Mouse (Mus musculus) intestine, embryonic 16.5 days (tissue): ENCODE data around the gene 6030468B19Rik. TPM values are rescaled to one million over a fixed set of nuclear protein-coding genes. Genes with fewer than 3 reads are reported as not detected.

Experiments used
- ATAC-seq: fragments of 200-750 bp; cut with Nextera tagmentation; 2 replicates; pipeline ENCODE4 v1.8.0; 2017; ENCODE audit warnings: moderate TSS enrichment, moderate library complexity
- H3K27ac ChIP-seq: fragments of 300-500 bp; sonication (generic); 2 replicates; pipeline ENCODE4 v1.5.1; 2014; ENCODE audit warnings: mild to moderate bottlenecking, low read length
- H3K27me3 ChIP-seq: fragments of 300-500 bp; sonication (generic); replicated peaks from 2 replicates; pipeline ENCODE4 v1.6.1; 2014; ENCODE audit warnings: low read length, control low read depth, mixed read lengths; ENCODE audit not compliant: control insufficient read depth, insufficient read depth
- H3K36me3 ChIP-seq: fragments of 300-500 bp; sonication (generic); 2 replicates; pipeline ENCODE4 v1.6.1; 2014; ENCODE audit warnings: low read length, control low read depth; ENCODE audit not compliant: control insufficient read depth, insufficient read depth
- H3K4me1 ChIP-seq: fragments of 300-500 bp; sonication (generic); 2 replicates; pipeline ENCODE4 v1.6.1; 2014; ENCODE audit warnings: low read length, control low read depth, mixed read lengths; ENCODE audit not compliant: control insufficient read depth, insufficient read depth
- H3K4me2 ChIP-seq: fragments of 300-500 bp; sonication (generic); 2 replicates; pipeline ENCODE4 v1.6.1; 2014; ENCODE audit warnings: low read depth, low read length, control low read depth
- H3K4me3 ChIP-seq: fragments of 300-500 bp; sonication (generic); 2 replicates; pipeline ENCODE4 v1.5.1; 2014; ENCODE audit warnings: mild to moderate bottlenecking, low read length
- H3K9ac ChIP-seq: fragments of 300-500 bp; sonication (generic); 2 replicates; pipeline ENCODE4 v1.6.1; 2014; ENCODE audit warnings: low read depth, low read length
- H3K9me3 ChIP-seq: fragments of 300-500 bp; sonication (generic); 2 replicates; pipeline ENCODE4 v1.6.1; 2016; ENCODE audit warnings: low read length, control low read depth; ENCODE audit not compliant: control insufficient read depth
- WGBS: fragments of 180-500 bp; shearing (Covaris S2); extraction: QIAGEN DNeasy Blood & Tissue Kit; methylation state at CpG from one replicate; pipeline ENCODE4 v1.1.7; 2014; 5-methylcytosine and 5-hydroxymethylcytosine counted together
- polyA plus RNA-seq: library from polyadenylated mRNA; unstranded; fragments of >200 nt; fragmentation: Nextera tagmentation; extraction: Ambion mirVana; gene quantifications from 2 replicates; pipeline ENCODE4 v1.2.1, GENCODE M21; 2015

6030468B19Rik gene
- polyA plus RNA-seq, 1 experiment from 2014 or later = 1.6 TPM

DNA sequence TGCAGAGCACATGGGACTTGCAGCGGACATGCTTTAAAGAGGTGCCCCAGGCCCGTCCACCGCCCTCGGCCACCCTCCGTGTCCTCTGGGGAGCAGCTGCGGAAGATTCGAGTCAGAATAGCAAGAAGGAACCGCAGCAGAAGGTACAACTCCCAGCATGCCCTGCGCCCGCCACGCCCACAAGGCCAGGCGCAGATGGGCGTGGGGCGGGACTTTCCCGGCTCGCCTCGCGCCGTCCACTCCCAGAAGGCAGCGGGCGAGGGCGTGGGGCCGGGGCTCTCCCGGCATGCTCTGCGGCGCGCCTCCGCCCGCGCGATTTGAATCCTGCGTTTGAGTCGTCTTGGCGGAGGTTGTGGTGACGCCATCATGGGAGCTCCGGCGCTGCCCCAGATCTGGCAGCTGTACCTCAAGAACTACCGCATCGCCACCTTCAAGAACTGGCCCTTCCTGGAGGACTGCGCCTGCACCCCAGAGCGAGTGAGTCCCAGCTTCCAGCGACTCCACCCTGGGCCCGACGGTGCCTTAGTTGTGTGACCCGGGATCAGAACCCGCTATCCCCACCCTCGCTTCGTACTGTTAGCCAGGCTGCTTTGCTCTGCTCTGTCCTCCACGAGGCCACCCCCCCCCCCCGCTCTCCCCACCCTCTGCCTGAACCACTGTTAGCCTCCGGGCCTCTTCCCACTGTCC lies 51.7 kb downstream of the 6030468B19Rik start, which contains the start of gene Birc5:
TSS of gene Birc5 (plus strand) at position 267 of the 687 bp plus-strand sequence.
- Histone ChIP-seq H3K27me3 (no peaks in the 10 kb centered on the region), H3K4me2 (peak within 1 kb of the TSS; percentile 92), H3K27ac (peak within 1 kb of the TSS; percentile 99), H3K36me3 (peaks cover 10% of the 10 kb centered on the region), H3K4me1 (peaks cover 25% of the 10 kb centered on the region), H3K9ac (peak within 1 kb of the TSS; percentile 95), H3K4me3 (peak within 1 kb of the TSS; percentile 76), H3K9me3 (no peaks in the 10 kb centered on the region)
- WGBS = under 1% methylated on average over 46 of the region's 51 CpGs
- peak; percentile 87 for ATAC-seq

DNA sequence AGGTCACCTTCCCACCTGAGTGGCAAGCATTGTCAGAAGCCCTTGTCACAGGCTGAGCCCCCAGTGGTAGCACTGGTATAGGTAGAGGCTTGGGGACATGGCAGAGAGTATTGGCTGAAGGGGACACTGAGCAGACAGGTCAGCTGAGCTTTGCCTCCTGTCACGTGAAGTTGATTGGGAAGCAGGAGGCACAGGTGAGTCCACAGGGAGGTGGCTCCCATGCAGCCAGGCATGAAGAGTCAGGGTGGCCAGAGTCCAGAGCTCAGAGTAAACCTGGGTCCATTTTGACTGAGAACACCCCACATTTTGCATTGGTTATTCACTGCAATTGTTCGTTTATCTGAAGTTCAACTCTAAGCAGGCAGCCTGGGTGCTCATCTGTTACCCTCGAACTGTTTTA lies 55.4 kb downstream of the 6030468B19Rik start:
- WGBS = 83% methylated on average over 3 of the region's 3 CpGs
- Histone ChIP-seq H3K27ac (no peak overlapping the region), H3K4me2 (no peak overlapping the region), H3K36me3 (peaks cover 33% of the 10 kb centered on the region), H3K27me3 (no peaks in the 10 kb centered on the region), H3K4me1 (peaks cover 14% of the 10 kb centered on the region), H3K9ac (no peak overlapping the region), H3K9me3 (no peaks in the 10 kb centered on the region), H3K4me3 (no peak overlapping the region)
- ATAC-seq = no peak

- Histone ChIP-seq H3K36me3 (peaks cover 33% of the 10 kb centered on the region), H3K4me2 (no peak overlapping the region), H3K4me1 (peaks cover 9% of the 10 kb centered on the region), H3K4me3 (no peak overlapping the region), H3K9ac (no peak overlapping the region), H3K27me3 (0 out of 2 replicates have a peak, but pooled peaks cover 1% of the 10 kb centered on the region), H3K27ac (no peak overlapping the region), H3K9me3 (no peaks in the 10 kb centered on the region)
- 90% methylated on average over 9 of the region's 9 CpGs for WGBS
- no peak for ATAC-seq
Measured at GRCm38 (mm10) chr11:117854241-117854640, 56.8 kb downstream of the 6030468B19Rik start.

GRCm38 (mm10) chr11:117855360-117855759 lies 57.9 kb downstream of the 6030468B19Rik start:
- peaks cover 33% of the 10 kb centered on the region for H3K36me3 ChIP-seq
- H3K9me3 ChIP-seq = no peaks in the 10 kb centered on the region
- WGBS = 90% methylated on average over 5 of the region's 5 CpGs
- no peak overlapping the region for H3K4me2 ChIP-seq
- peaks cover 13% of the 10 kb centered on the region for H3K4me1 ChIP-seq
- H3K27ac ChIP-seq = no peak overlapping the region
- peaks cover 10% of the 10 kb centered on the region for H3K27me3 ChIP-seq
- H3K4me3 ChIP-seq = no peak overlapping the region
- no peak for ATAC-seq
- H3K9ac ChIP-seq = no peak overlapping the region

GRCm38 (mm10) chr11:117855975-117856374 lies 58.5 kb downstream of the 6030468B19Rik start:
- WGBS = 74% methylated on average over 1 of the region's 1 CpGs
- Histone ChIP-seq H3K4me3 (no peak overlapping the region), H3K27me3 (peaks cover 13% of the 10 kb centered on the region), H3K9ac (no peak overlapping the region), H3K4me2 (no peak overlapping the region), H3K36me3 (peaks cover 33% of the 10 kb centered on the region), H3K27ac (no peak overlapping the region), H3K9me3 (no peaks in the 10 kb centered on the region), H3K4me1 (peaks cover 12% of the 10 kb centered on the region)
- ATAC-seq = no peak

Other genes starting within 250 kb of the 6030468B19Rik start
- 6.6 and 6.8 TPM in 2 replicates for gene Tnrc6c, start 143.4 kb upstream of the 6030468B19Rik start, polyA plus RNA-seq
- gene Tmc8, start 15.6 kb upstream of the 6030468B19Rik start, polyA plus RNA-seq = 14.5 and 17.4 TPM in 2 replicates
- 37.5 and 39.8 TPM in 2 replicates for gene Tmc6, start 15.5 kb upstream of the 6030468B19Rik start, polyA plus RNA-seq
- gene Gm20708, start 12.0 kb downstream of the 6030468B19Rik start, polyA plus RNA-seq = 0.20 and 0.29 TPM in 2 replicates
- 170 and 173 TPM in 2 replicates for gene Syngr2, start 12.0 kb downstream of the 6030468B19Rik start, polyA plus RNA-seq
- 9.6 and 10.7 TPM in 2 replicates for gene Afmid, start 28.3 kb downstream of the 6030468B19Rik start, polyA plus RNA-seq
- gene Tk1, start 28.4 kb downstream of the 6030468B19Rik start, polyA plus RNA-seq = 119 and 147 TPM in 2 replicates
- 259 and 306 TPM in 2 replicates for gene Birc5, start 51.6 kb downstream of the 6030468B19Rik start, polyA plus RNA-seq
- 0.07 TPM in 1 of 2 replicates, not detected in the other for gene Tmem235, start 63.1 kb downstream of the 6030468B19Rik start, polyA plus RNA-seq
- gene Tha1, start 75.8 kb downstream of the 6030468B19Rik start, polyA plus RNA-seq = 12.2 and 13.7 TPM in 2 replicates
- 18.9 and 21.2 TPM in 2 replicates for gene Socs3, start 172.4 kb downstream of the 6030468B19Rik start, polyA plus RNA-seq
- 33.9 and 35.7 TPM in 2 replicates for gene Pgs1, start 188.6 kb downstream of the 6030468B19Rik start, polyA plus RNA-seq